Mouse (Mus musculus) macrophage (primary cell): Measurements from ENCODE around the gene Thsd4. TPM values are rescaled to one million over a fixed set of nuclear protein-coding genes. Genes with fewer than 3 reads are reported as not detected.
"Not testable (repeated sequence)": the region's sequence is repeated elsewhere in the genome, so short reads cannot be mapped to it uniquely, and the experiment has no call there.

ENCODE experiments used
- H3K27ac ChIP-seq: fragments of 350-480 bp; formaldehyde crosslinking; 2 replicates; pipeline ENCODE4 v1.9.0; 2021
- H3K36me3 ChIP-seq: fragments of 350-480 bp; formaldehyde crosslinking; 2 replicates; pipeline ENCODE4 v1.9.0; 2021; ENCODE audit errors: inconsistent target
- H3K4me3 ChIP-seq: fragments of 350-480 bp; formaldehyde crosslinking; 2 replicates; pipeline ENCODE4 v1.9.0; 2021; ENCODE audit errors: inconsistent target
- H3K79me2 ChIP-seq: fragments of 350-480 bp; formaldehyde crosslinking; 2 replicates; pipeline ENCODE4 v1.9.0; 2021; ENCODE audit errors: inconsistent target
- whole genome bisulfite sequencing: methylation state at CpG from one replicate; pipeline ENCODE4 v1.1.7; 2026; ENCODE audit warnings: inconsistent platforms; ENCODE audit not compliant: missing documents; 5-methylcytosine and 5-hydroxymethylcytosine counted together
- polyA plus RNA-seq: library from polyadenylated mRNA; stranded (reverse); fragments of 250-400 nt; gene quantifications from 3 replicates; pipeline ENCODE4 v1.2.4, GENCODE M21; 2018; ENCODE audit warnings: inconsistent platforms

Gene Thsd4
- polyA plus RNA-seq, 1 experiment from 2014 or later: not detected

DNA sequence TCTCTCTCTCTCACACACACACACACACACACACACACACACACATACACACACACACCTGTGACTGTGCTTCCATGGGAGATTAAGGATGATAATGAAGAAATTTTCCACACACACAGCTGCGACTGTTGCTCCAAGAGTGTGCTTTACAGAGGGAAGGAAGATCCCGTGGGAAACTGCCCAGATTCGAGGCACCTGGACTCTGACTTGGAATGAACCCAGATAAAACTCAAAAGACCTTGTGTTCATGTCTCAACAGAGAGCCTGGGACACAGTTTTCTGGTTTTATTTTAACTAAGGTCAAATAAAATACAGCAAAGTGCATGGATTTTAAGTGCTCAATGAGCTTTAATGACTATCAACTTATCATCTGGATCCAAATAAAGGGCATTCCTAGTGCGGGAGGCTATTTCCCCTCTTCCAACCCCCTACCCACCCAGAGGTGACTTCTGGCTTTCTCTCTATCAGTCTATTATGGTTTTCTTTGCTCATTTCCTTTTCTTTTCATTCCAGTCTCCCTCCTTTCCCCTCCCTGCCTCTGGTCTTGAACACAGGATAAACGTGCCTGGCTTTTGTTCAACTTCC lies 579.3 kb downstream of the Thsd4 start:
- no peaks in the 10 kb centered on the region for H3K36me3 ChIP-seq
- no peak overlapping the region for H3K27ac ChIP-seq
- WGBS: 81% methylated on average over 5 of the region's 5 CpGs
- no peak overlapping the region for H3K4me3 ChIP-seq
- no peaks in the 10 kb centered on the region for H3K79me2 ChIP-seq

DNA sequence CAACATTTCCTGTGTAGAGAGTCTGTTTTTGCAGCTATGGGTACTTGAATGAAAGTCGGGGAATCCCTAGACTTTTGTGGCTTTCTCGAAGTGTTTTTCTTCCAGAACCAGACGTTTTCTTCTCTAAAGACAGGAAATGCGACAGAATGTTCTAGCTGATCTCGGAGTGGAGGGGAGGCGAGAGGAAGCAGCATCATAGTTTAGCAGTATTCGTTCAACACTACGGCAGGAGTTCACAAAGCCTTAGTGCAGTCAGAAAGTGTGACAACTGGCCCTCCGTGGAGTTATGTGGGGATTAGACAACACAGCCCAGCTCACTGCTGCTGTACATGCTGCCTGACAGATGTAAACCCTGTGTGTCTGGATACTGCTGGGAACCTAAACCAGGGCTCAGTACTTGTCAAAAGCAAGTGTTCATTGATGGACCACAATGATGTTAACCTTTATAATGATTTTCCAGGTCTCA lies 579.9 kb downstream of the Thsd4 start:
- Histone ChIP-seq H3K4me3 (no peak overlapping the region), H3K27ac (no peak overlapping the region), H3K36me3 (no peaks in the 10 kb centered on the region), H3K79me2 (no peaks in the 10 kb centered on the region)
- 2% methylated on average over 9 of the region's 9 CpGs for WGBS

DNA sequence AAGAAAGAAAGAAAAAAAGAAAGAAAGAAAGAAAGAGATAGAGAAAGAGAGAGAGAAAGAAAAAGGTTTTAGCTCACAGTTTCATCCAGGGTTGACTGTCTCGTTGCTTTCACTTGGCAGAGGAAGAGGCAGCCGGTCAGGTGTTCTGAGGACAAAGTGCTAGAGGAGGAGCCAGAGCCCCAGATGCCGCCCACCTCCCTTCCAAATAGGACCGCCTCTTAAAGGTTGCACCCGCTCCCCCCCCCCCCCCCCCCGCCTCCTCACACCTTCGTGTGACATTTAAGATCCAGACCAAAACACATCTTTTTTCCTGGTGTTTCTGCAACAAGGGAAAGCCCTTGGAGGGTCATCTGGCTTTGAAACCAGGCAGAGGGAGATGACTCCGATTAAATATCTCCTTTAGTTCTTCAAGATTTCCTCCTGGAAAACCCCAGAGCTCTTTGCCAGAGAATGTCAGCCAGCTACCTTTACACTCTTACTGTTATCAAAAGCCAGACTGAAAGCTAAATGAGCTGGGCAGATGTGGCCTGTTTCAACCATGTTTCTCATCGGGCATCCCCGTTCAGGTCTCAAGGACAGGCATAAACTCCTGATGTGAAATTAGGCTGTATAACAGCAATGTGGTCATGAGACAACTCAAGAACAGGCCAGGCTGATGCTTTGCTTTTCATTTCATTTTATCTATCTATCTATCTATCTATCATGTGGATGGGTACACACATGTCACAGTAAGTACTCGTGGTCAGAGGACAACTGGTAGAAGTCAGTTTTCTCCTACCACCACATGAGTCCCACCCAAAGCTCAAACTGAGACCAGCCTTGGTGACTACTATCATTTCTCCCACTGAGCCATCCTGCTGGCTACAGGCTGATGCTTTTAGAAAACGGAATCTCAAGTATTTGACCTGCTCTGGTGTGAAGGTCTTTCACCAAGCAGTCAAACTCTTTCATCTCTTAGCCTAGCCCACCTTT lies 580.6 kb downstream of the Thsd4 start:
- no peak overlapping the region for H3K4me3 ChIP-seq
- no peak overlapping the region for H3K27ac ChIP-seq
- H3K36me3 ChIP-seq: no peaks in the 10 kb centered on the region
- WGBS: 71% methylated on average over 8 of the region's 12 CpGs
- H3K79me2 ChIP-seq: no peaks in the 10 kb centered on the region

DNA sequence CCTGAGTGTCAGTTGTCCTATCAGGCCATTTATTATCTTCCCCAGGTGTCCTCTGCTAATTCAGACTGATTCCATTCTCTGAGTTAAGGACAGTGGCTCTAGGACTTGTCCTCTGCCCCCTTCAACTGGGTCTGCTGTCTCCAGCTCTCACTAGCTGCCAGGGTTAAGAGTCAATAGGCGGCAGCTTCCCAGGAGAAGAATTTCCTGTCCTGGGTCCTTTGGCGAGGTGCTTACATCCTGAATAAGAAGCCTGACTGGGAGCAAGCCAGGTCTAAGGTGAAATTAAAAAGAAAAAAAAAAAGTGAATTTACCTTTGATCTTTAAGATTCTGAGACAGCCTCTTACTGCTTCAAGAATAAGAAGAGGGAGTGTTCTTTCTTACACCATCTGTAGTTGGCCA lies 582.2 kb downstream of the Thsd4 start:
- Histone ChIP-seq H3K79me2 (no peaks in the 10 kb centered on the region), H3K27ac (no peak overlapping the region), H3K36me3 (no peaks in the 10 kb centered on the region), H3K4me3 (no peak overlapping the region)
- 66% methylated on average over 2 of the region's 2 CpGs for WGBS

DNA sequence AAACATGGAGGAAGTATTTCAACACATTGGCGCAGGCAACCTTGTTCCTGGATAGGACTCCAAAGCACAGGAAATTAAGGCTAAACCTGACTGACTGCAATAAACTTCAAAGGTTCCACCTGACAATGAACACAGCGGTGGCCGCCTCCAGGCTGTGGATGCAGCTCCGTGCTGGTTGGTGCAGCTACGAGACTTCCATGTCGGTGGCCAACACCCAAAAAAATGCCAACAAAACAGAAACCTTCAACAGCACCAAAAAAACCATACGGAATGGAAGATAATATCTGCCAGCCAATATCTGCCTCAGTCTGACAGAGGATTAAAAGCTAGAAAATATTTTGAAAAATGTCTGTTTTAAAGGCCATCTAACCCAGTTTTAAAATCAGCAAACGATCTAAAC lies 583.3 kb downstream of the Thsd4 start:
- Histone ChIP-seq H3K36me3 (no peaks in the 10 kb centered on the region), H3K79me2 (no peaks in the 10 kb centered on the region), H3K27ac (no peak overlapping the region), H3K4me3 (no peak overlapping the region)
- 98% methylated on average over 8 of the region's 8 CpGs for WGBS

DNA sequence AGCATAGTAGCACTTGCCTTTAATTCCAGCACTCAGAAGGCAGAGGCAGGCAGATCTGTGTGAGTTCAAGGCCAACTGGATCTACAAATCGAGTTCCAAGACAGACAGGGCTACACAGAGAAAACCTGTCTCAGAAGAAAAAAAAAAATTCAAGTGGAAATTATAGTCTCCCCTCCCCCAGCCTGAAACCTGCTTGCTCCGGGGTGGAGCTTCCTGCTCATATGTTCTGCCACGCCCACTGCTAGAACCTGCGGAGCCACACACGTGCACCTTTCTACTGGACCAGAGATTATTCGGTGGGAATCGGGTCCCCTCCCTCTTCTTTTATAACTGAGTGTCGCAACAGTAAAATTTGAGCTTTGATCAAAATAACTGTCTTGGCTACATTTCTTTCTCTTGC lies 586.0 kb downstream of the Thsd4 start:
- H3K4me3 ChIP-seq, H3K27ac ChIP-seq, H3K79me2 ChIP-seq, H3K36me3 ChIP-seq: not testable (repeated sequence)
- 83% methylated on average over 7 of the region's 8 CpGs for WGBS

DNA sequence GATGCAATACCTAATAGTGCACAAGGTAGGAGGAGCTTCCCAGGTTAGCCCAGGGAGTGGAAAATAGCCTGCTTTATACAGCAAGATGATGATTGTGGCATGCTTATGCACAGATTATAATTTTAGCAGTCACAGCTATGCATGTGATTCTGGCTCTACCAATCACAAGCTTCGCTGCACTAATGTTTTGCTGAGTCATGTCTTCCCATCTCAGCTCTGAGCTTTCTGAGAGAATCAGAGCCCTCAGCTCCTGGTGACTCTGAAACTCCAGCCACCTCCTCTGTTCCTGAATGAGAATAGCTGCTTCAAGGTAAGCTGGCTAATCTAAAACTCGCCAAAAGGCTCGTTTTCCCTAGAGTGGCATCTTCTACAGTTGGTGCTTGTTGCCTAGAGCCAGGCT lies 591.6 kb downstream of the Thsd4 start:
- WGBS: 100% methylated on average over 3 of the region's 3 CpGs
- Histone ChIP-seq H3K27ac (no peak overlapping the region), H3K36me3 (peaks cover 5% of the 10 kb centered on the region; the same call in 1 of the 2 replicates), H3K4me3 (no peak overlapping the region), H3K79me2 (no peaks in the 10 kb centered on the region)

Other genes with a start within 250 kb of the Thsd4 start
- 3.3 to 7.4 TPM (median 3.6 TPM) in 3 replicates for gene Lrrc49, start 166.1 kb upstream of the Thsd4 start, polyA plus RNA-seq
- 0.40 TPM in 1 of 3 replicates, not detected in the others for gene Larp6, start 190.9 kb upstream of the Thsd4 start, polyA plus RNA-seq